ENCODE assay signal across 25 mouse cellular contexts in the genomic region with DNA sequence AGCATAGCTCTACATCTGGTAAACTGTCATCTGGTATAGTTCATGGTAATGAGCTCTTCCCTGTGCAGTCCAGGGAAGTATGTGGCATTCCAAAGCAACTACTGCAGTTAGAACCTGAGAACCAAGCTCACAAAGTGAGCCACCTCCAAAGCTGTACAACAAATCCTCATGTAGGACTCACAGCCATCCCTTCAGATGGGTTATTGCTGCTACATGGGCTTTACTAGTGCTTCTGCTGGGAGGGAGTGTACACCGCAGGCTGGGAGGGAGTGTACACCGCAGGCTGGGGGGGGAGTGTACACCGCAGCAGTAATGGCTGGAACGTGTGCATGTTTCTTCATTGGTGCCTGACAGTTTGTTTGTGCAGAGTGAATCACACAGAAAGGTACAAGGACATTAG. TPM values are rescaled to one million over a fixed set of nuclear protein-coding genes. Genes with fewer than 3 reads are reported as not detected.
DNase-seq lines count a peak whose midpoint lies in the region; ATAC-seq and TF ChIP-seq lines count a peak whose summit lies in the region.
"Had no signal": no experiment of that assay in that cellular context is flagged by ENCODE, and none has a peak within 500 bp of the region (broad histone marks: within the 10 kb centered on the region; RNA-seq: fewer than 3 reads in every experiment).

No protein-coding gene starts in this region.

- no peak for ATAC-seq in G1E (ENCODE audit: extremely low read depth, insufficient number of reproducible peaks, low FRiP score, poor library complexity, severe bottlenecking)
- ATAC-seq in embryonic facial prominence, embryonic 14.5 days (ENCODE audit: low read depth): no peak
- no peak for ATAC-seq in liver, embryonic 12.5 days
- ATAC-seq in CD4-positive, CD25-positive, alpha-beta regulatory T cell, adult 4 months: no peak
- no peak for ATAC-seq in frontal cortex, adult (ENCODE audit: low TSS enrichment)
- ATAC-seq: forebrain, embryonic 15.5 days; hindbrain, postnatal 0 days; lung, postnatal 0 days had no signal

- TF ChIP-seq CTCF in G1E (IDR thresholded peaks at IDR 0.05; ENCODE audit: low read depth, low read length): no peak

- no peaks in the 10 kb centered on the region for H3K27me3 ChIP-seq in G1E (ENCODE audit: insufficient read depth, low read length)
- no peaks in the 10 kb centered on the region for H3K27me3 ChIP-seq in embryonic facial prominence, embryonic 14.5 days (replicated peaks; ENCODE audit: control insufficient read depth, insufficient read depth, low read length)
- no peaks in the 10 kb centered on the region for H3K27me3 ChIP-seq in liver, embryonic 12.5 days (replicated peaks)
- H3K27me3 ChIP-seq: CH12.LX; forebrain, embryonic 15.5 days; heart, embryonic 13.5 days; limb, embryonic 15.5 days had no signal

- peaks cover 39% of the 10 kb centered on the region for H3K4me1 ChIP-seq in G1E (ENCODE audit: insufficient read depth, low read depth, low read length)
- H3K4me1 ChIP-seq in embryonic facial prominence, embryonic 14.5 days (ENCODE audit: control insufficient read depth, insufficient read depth, low read length): peaks cover 41% of the 10 kb centered on the region
- H3K4me1 ChIP-seq in liver, embryonic 12.5 days: peaks cover 43% of the 10 kb centered on the region

- peak; percentile 7 to 35 for DNase-seq in adrenal gland, postnatal 36 days
- no peak for DNase-seq in adrenal gland, adult 18-20 months (ENCODE audit: low spot score in 2 of 2)
- DNase-seq in G1E (ENCODE audit: low spot score): no peak
- DNase-seq in embryonic facial prominence, embryonic 14.5 days (ENCODE audit: low spot score): no peak
- no peak for DNase-seq in testis, postnatal 10 days (ENCODE audit: low spot score)
- DNase-seq: cerebellum, adult 9-10 months; gastrocnemius, adult 2 months; heart, postnatal 4 days; kidney, adult 11 months; thymus, postnatal 14 days had no signal

- H3K4me3 ChIP-seq in G1E (ENCODE audit: low read depth, low read length): peak overlapping the region; percentile 31; the same call in 1 of the 2 replicates
- H3K4me3 ChIP-seq in embryonic facial prominence, embryonic 14.5 days (ENCODE audit: low read depth, low read length): no peak overlapping the region
- no peak overlapping the region for H3K4me3 ChIP-seq in liver, embryonic 12.5 days
- H3K4me3 ChIP-seq: forebrain, embryonic 15.5 days; gastrocnemius, adult 2 months; heart, embryonic 13.5 days; limb, embryonic 15.5 days had no signal

- peak overlapping the region; percentile 68 for H3K27ac ChIP-seq in embryonic facial prominence, embryonic 14.5 days (replicated peaks; ENCODE audit: low read depth, low read length)
- H3K27ac ChIP-seq in liver, embryonic 12.5 days: peak overlapping the region; percentile 78
- H3K27ac ChIP-seq: forebrain, embryonic 15.5 days; gastrocnemius, adult 2 months; heart, embryonic 13.5 days; hindbrain, postnatal 0 days; limb, embryonic 15.5 days had no signal

- 91% methylated on average over 4 of the region's 4 CpGs for WGBS in embryonic facial prominence, embryonic 14.5 days
- 65% methylated on average over 4 of the region's 4 CpGs for WGBS in liver, embryonic 12.5 days (ENCODE audit: insufficient replicate concordance)

- no peaks in the 10 kb centered on the region for H3K9me3 ChIP-seq in G1E (replicated peaks)
- no peaks in the 10 kb centered on the region for H3K9me3 ChIP-seq in embryonic facial prominence, embryonic 14.5 days (ENCODE audit: control insufficient read depth, low read length)
- H3K9me3 ChIP-seq in liver, embryonic 12.5 days (replicated peaks): no peaks in the 10 kb centered on the region
- H3K9me3 ChIP-seq: forebrain, embryonic 15.5 days; heart, embryonic 13.5 days; limb, embryonic 15.5 days had no signal

- peaks cover 43% of the 10 kb centered on the region for H3K36me3 ChIP-seq in G1E (replicated peaks)
- peaks cover 25% of the 10 kb centered on the region for H3K36me3 ChIP-seq in embryonic facial prominence, embryonic 14.5 days (ENCODE audit: control insufficient read depth, insufficient read depth, low read length)
- H3K36me3 ChIP-seq in liver, embryonic 12.5 days: peaks cover 29% of the 10 kb centered on the region

- no peak overlapping the region for H3K9ac ChIP-seq in embryonic facial prominence, embryonic 14.5 days (ENCODE audit: low read depth, low read length)
- peak overlapping the region; percentile 17; the same call in 1 of the 2 replicates for H3K9ac ChIP-seq in liver, embryonic 12.5 days
- H3K9ac ChIP-seq: forebrain, embryonic 15.5 days; heart, embryonic 13.5 days; limb, embryonic 15.5 days had no signal

- H3K4me2 ChIP-seq in embryonic facial prominence, embryonic 14.5 days (ENCODE audit: low read depth, low read length): no peak overlapping the region; the same call in 1 of the 2 replicates
- peak overlapping the region; percentile 28 for H3K4me2 ChIP-seq in liver, embryonic 12.5 days
- H3K4me2 ChIP-seq: forebrain, embryonic 15.5 days; heart, embryonic 13.5 days; limb, embryonic 15.5 days had no signal

RNA-seq across cellular contexts. Expression of gene Tceanc2, which starts 4.3 kb away (rescaled TPM):
- total RNA-seq in adrenal gland, postnatal 36 days (2021): 10 to 100 TPM; 20.2 to 27.3 TPM
- 10 to 100 TPM; 21.0 to 27.7 TPM for total RNA-seq in adrenal gland, adult 18-20 months (2021)
- total RNA-seq in G1E (2014; fragmentation: Nextera tagmentation) (26.5 and 65.8 TPM in 2 replicates), G1E (2017) (15.1 and 15.8 TPM in 2 replicates)
- 13.4 and 17.6 TPM in 2 replicates for polyA plus RNA-seq in G1E (2012)
- polyA plus RNA-seq in embryonic facial prominence, embryonic 14.5 days (2014; fragmentation: Nextera tagmentation; extraction: Ambion mirVana): 36.8 and 41.4 TPM in 2 replicates
- polyA plus RNA-seq in liver, embryonic 12.5 days (2016; fragmentation: Nextera tagmentation; extraction: Ambion mirVana): 11.8 and 13.8 TPM in 2 replicates
- 10 to 100 TPM; 19.4 to 19.8 TPM for polyA plus RNA-seq in CD4-positive, CD25-positive, alpha-beta regulatory T cell, adult 4 months (2017; shearing (Covaris generic))

RNA-seq across cellular contexts. Expression of gene Tmem59, which starts 5.0 kb away (rescaled TPM):
- total RNA-seq in adrenal gland, postnatal 36 days (2021): 100 to 1,000 TPM; 345 to 431 TPM
- total RNA-seq in adrenal gland, adult 18-20 months (2021): 100 to 1,000 TPM; 341 to 403 TPM
- total RNA-seq in G1E (2014; fragmentation: Nextera tagmentation): 191 and 209 TPM in 2 replicates
- total RNA-seq in G1E (2017): 89.2 and 113 TPM in 2 replicates
- polyA plus RNA-seq in G1E (2012): 74.2 and 102 TPM in 2 replicates
- polyA plus RNA-seq in embryonic facial prominence, embryonic 14.5 days (2014; fragmentation: Nextera tagmentation; extraction: Ambion mirVana): 464 and 480 TPM in 2 replicates
- 159 and 165 TPM in 2 replicates for polyA plus RNA-seq in liver, embryonic 12.5 days (2016; fragmentation: Nextera tagmentation; extraction: Ambion mirVana)
- polyA plus RNA-seq in CD4-positive, CD25-positive, alpha-beta regulatory T cell, adult 4 months (2017; shearing (Covaris generic)): 100 to 1,000 TPM; 439 to 478 TPM

RNA-seq across cellular contexts. Expression of gene Ldlrad1, which starts 25.8 kb away (rescaled TPM):
- not detected for total RNA-seq in adrenal gland, postnatal 36 days (2021)
- total RNA-seq in adrenal gland, adult 18-20 months (2021): not detected
- total RNA-seq in G1E (2014; fragmentation: Nextera tagmentation) (0.75 TPM in 1 of 2 replicates, not detected in the other), G1E (2017) (not detected in 2 replicates)
- polyA plus RNA-seq in G1E (2012): not detected in 2 replicates
- polyA plus RNA-seq in embryonic facial prominence, embryonic 14.5 days (2014; fragmentation: Nextera tagmentation; extraction: Ambion mirVana): 0.18 TPM in 1 of 2 replicates, not detected in the other
- polyA plus RNA-seq in liver, embryonic 12.5 days (2016; fragmentation: Nextera tagmentation; extraction: Ambion mirVana): not detected in 2 replicates
- polyA plus RNA-seq in CD4-positive, CD25-positive, alpha-beta regulatory T cell, adult 4 months (2017; shearing (Covaris generic)): under 1 TPM in 1 of 2 experiments, not detected in 1; 0.30 TPM
- total RNA-seq: CH12.LX; common myeloid progenitor, adult 5-6 weeks; gastrocnemius, adult 2 months; granulocyte monocyte progenitor cell, adult 5-6 weeks; heart, postnatal 4 days; hindbrain, postnatal 0 days; megakaryocyte-erythroid progenitor cell, adult 5-6 weeks; monocyte, adult 5-6 weeks had no signal
- polyA plus RNA-seq: forebrain, embryonic 15.5 days; heart, embryonic 13.5 days; hindbrain, postnatal 0 days; kidney, embryonic 16.5 days; limb, embryonic 15.5 days; neural tube, embryonic 11.5 days had no signal

Comparison
In these comparisons a context has a peak if more than half of its experiments do, and no peak if none do; other contexts are left out.
1. DNase-seq: peak in adrenal gland, postnatal 36 days (2 of 2); none in adrenal gland, adult 18-20 months (0 of 2), G1E (single experiment), embryonic facial prominence, embryonic 14.5 days (single experiment) and testis, postnatal 10 days (single experiment).